Mouse (Mus musculus) embryonic fibroblast, embryonic 13.5 days (primary cell): Measurements from ENCODE around the gene Hivep3.

Experiments used
- CTCF ChIP-seq: IDR thresholded peaks from 2 replicates; pipeline ENCODE4 v1.5.1; 2011; ENCODE audit warnings: mild to moderate bottlenecking, control low read depth, low read length, moderate library complexity, borderline replicate concordance; ENCODE audit not compliant: insufficient read depth
- POLR2A ChIP-seq: IDR thresholded peaks from 2 replicates; pipeline ENCODE4 v1.6.1; 2011; ENCODE audit warnings: low read depth, mild to moderate bottlenecking, control low read depth, low read length, moderate library complexity

DNA sequence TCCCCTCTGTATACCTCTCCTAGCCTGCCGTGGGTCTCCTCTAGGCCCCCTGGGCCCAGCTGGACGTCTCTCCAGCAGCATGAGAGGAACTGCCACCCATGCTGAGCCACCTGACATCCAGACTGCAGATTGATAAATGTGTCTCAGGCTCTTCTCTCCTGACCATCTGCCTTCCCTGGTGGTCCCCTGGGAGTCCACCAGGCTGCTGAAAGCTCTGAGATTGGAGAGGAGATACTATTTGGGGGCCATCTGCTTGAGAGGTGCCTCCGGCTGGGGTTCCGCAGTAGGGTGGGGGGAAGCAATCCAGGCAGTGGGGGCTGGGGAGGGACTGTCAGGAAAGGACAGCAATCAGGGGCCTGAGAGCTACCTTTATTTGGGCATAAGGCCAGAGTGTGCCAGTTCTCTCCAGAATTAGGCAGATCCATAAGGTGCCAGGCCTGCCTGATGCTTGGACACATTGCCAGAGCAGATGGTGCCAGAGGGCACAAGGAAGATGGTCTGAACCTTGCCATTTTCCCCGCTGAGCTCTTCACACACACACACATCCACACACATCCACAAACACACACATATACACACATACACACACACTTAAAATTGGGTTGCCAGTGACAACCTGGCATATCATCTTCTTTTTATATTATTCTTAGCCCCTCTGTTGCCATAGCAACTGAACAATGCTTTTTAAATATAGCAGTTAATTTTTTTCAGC, 253.2 kb downstream of the Hivep3 start:
- TF ChIP-seq CTCF (no peak), POLR2A (no peak)
